Mouse (Mus musculus): ENCODE data around the gene Ldhc. TPM values are rescaled to one million over a fixed set of nuclear protein-coding genes. Genes with fewer than 3 reads are reported as not detected.

Gene Ldhc
- total and polyA plus RNA-seq, 3 experiments, result not detected

DNA sequence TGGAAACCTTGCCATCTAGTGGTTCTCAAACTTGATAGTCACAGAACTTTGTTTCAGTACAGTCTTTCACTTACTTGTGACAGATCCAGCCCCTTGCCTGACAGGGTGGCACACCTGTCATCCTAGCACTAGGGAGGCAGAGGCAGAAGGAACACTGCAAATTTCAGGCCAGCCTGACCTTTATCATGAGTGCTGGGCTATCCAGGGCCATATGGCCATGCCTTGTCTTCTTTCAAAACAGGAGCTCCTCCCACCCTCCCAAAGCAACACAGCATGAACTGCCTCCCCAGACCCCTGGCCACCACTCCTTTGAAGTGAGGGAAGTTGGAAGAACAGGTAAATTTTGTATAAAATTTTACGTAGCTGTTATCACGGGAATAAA lies 33.2 kb upstream of the Ldhc start:
- in situ Hi-C loops (cut with MboI; ENCODE audit: low pct_ligation_motif_present, low pct_unique_long_range_greater_than_20kb, low sequenced_read_pairs), result no loop called here
- Histone ChIP-seq H3K9me3 (replicated peaks; ENCODE audit: low read length) (no peaks in the 10 kb centered on the region), H3K9ac (ENCODE audit: insufficient read depth, low read depth) (no peak overlapping the region), H3K4me2 (ENCODE audit: insufficient read depth, low read depth, poor library complexity, severe bottlenecking) (no peak overlapping the region), H3K36me3 (replicated peaks in 1 of 2; ENCODE audit: control insufficient read depth in 1 of 2, insufficient read depth in 1 of 2, low read length in 1 of 2) (peaks cover 7 to 37% of the 10 kb centered on the region in 2 experiments), H3K79me2 (replicated peaks; ENCODE audit: control insufficient read depth, extremely low read depth, insufficient read depth, poor library complexity, severe bottlenecking) (no peaks in the 10 kb centered on the region), H3K4me1 (ENCODE audit: control insufficient read depth in 1 of 2, insufficient read depth in 2 of 2) (peaks cover 2 to 14% of the 10 kb centered on the region in 2 experiments; a peak in 2 of 4 replicates), H3K27ac (ENCODE audit: insufficient read depth, low read depth) (no peak overlapping the region), H3K27me3 (replicated peaks) (no peaks in the 10 kb centered on the region), H3K4me3 (replicated peaks in 1 of 3; ENCODE audit: low read depth in 2 of 3, low read length in 2 of 3, poor library complexity in 1 of 3) (no peak overlapping the region)
- dilution Hi-C loops (cut with MboI; ENCODE audit: extremely low pct_ligation_motif_present, extremely low pct_unique_long_range_greater_than_20kb, low sequenced_read_pairs), result no loop called here
- TF ChIP-seq MYC (IDR thresholded peaks at IDR 0.05; ENCODE audit: low read depth, low read length) (no peak), SMC3 (IDR thresholded peaks at IDR 0.05; ENCODE audit: low read depth, low read length) (no peak), MAZ (IDR thresholded peaks at IDR 0.05; ENCODE audit: low read depth, low read length) (no peak), ETS1 (conservative IDR thresholded peaks at IDR 0.05; ENCODE audit: low read depth, low read length) (no peak), UBTF (IDR thresholded peaks at IDR 0.05; ENCODE audit: low read depth, low read length) (no peak), TBP (conservative IDR thresholded peaks at IDR 0.05; ENCODE audit: low read depth, low read length) (no peak), CHD1 (IDR thresholded peaks at IDR 0.05; ENCODE audit: low read depth, low read length) (no peak), USF2 (conservative IDR thresholded peaks at IDR 0.05; ENCODE audit: low read depth, low read length) (no peak), JUND (conservative IDR thresholded peaks at IDR 0.05; ENCODE audit: low read depth, low read length) (no peak), POLR2AphosphoS2 (IDR thresholded peaks at IDR 0.05; ENCODE audit: low read depth, low read length) (no peak), NRF1 (IDR thresholded peaks at IDR 0.05; ENCODE audit: low read depth, low read length) (no peak), ZMIZ1 (IDR thresholded peaks at IDR 0.05; ENCODE audit: low read depth, low read length) (no peak), ZC3H11A (IDR thresholded peaks at IDR 0.05; ENCODE audit: low read depth, low read length) (no peak)
- no peak for DNase-seq (ENCODE audit: extremely low read depth)

DNA sequence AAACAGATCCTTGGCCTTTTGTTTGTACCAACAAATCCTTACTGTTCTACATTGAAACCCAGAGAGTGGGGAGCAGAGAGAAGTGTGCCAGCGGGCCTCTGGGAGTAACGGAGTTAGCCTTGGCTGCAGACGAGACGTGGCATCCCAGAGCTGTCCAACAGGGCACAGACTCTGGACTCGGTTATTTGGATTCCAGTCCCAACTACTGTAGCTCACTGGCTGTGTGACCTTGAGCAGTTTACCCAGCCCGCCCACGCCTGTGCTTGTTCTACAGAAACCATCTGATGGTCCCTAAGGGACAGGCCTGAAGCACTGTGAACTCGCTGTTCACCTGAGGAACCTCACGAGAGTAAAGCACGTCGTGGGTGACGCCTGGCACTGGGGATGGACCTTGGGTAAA lies 31.1 kb upstream of the Ldhc start:
- peaks cover 0 to 20% of the 10 kb centered on the region in 2 experiments for H3K36me3 ChIP-seq (replicated peaks in 1 of 2; ENCODE audit: control insufficient read depth in 1 of 2, insufficient read depth in 1 of 2, low read length in 1 of 2)
- DNase-seq (ENCODE audit: extremely low read depth), result no peak
- H3K9me3 ChIP-seq (replicated peaks; ENCODE audit: low read length), result no peaks in the 10 kb centered on the region
- H3K27ac ChIP-seq (ENCODE audit: insufficient read depth, low read depth), result no peak overlapping the region
- in situ Hi-C loops (cut with MboI; ENCODE audit: low pct_ligation_motif_present, low pct_unique_long_range_greater_than_20kb, low sequenced_read_pairs), result no loop called here
- no peaks in the 10 kb centered on the region for H3K79me2 ChIP-seq (replicated peaks; ENCODE audit: control insufficient read depth, extremely low read depth, insufficient read depth, poor library complexity, severe bottlenecking)
- peaks cover 2 to 23% of the 10 kb centered on the region in 2 experiments; a peak in 2 of 4 replicates for H3K4me1 ChIP-seq (ENCODE audit: control insufficient read depth in 1 of 2, insufficient read depth in 2 of 2)
- H3K4me2 ChIP-seq (ENCODE audit: insufficient read depth, low read depth, poor library complexity, severe bottlenecking), result no peak overlapping the region
- dilution Hi-C loops (cut with MboI; ENCODE audit: extremely low pct_ligation_motif_present, extremely low pct_unique_long_range_greater_than_20kb, low sequenced_read_pairs), result no loop called here
- no peaks in the 10 kb centered on the region for H3K27me3 ChIP-seq (replicated peaks)
- H3K4me3 ChIP-seq (replicated peaks in 1 of 3; ENCODE audit: low read depth in 2 of 3, low read length in 2 of 3, poor library complexity in 1 of 3), result no peak overlapping the region
- TF ChIP-seq MEF2A (IDR thresholded peaks at IDR 0.05; ENCODE audit: borderline replicate concordance, low read depth, low read length), result no peak
- no peak for TF ChIP-seq JUN (IDR thresholded peaks at IDR 0.05; ENCODE audit: insufficient read depth, low read depth, low read length)
- TF ChIP-seq MAFK (IDR thresholded peaks at IDR 0.05; ENCODE audit: insufficient replicate concordance, low read length), result no peak
- TF ChIP-seq ZKSCAN1 (IDR thresholded peaks at IDR 0.05; ENCODE audit: borderline replicate concordance, low read depth, low read length), result no peak
- no peak for TF ChIP-seq TBP (conservative IDR thresholded peaks at IDR 0.05; ENCODE audit: low read depth, low read length)
- no peak for TF ChIP-seq EP300 (IDR thresholded peaks at IDR 0.05; ENCODE audit: low read length)
- TF ChIP-seq CHD1 (IDR thresholded peaks at IDR 0.05; ENCODE audit: low read depth, low read length), result no peak
- TF ChIP-seq RCOR1 (conservative IDR thresholded peaks at IDR 0.05; ENCODE audit: low read depth, low read length), result no peak
- TF ChIP-seq ZC3H11A (IDR thresholded peaks at IDR 0.05; ENCODE audit: low read depth, low read length), result no peak
- no peak for TF ChIP-seq USF1 (IDR thresholded peaks at IDR 0.05; ENCODE audit: low read depth, low read length)
- no peak for TF ChIP-seq UBTF (IDR thresholded peaks at IDR 0.05; ENCODE audit: low read depth, low read length)
- no peak for TF ChIP-seq MYC (IDR thresholded peaks at IDR 0.05; ENCODE audit: low read depth, low read length)
- TF ChIP-seq KAT2A (IDR thresholded peaks at IDR 0.05; ENCODE audit: insufficient replicate concordance, low read length), result no peak
- TF ChIP-seq NELFE (IDR thresholded peaks at IDR 0.05; ENCODE audit: low read depth, low read length), result no peak
- TF ChIP-seq GABPA (IDR thresholded peaks at IDR 0.05; ENCODE audit: insufficient replicate concordance, low read depth, low read length), result no peak
- TF ChIP-seq SIN3A (IDR thresholded peaks at IDR 0.05; ENCODE audit: low read length), result no peak
- no peak overlapping the region for H3K9ac ChIP-seq (ENCODE audit: insufficient read depth, low read depth)

Measured in CH12.LX (cell line).